Mouse (Mus musculus) NIH3T3 (cell line): ENCODE measurements at regions not wholly inside any gene's neighbourhood (a gene's known extent, or its start where the extent isn't known, plus 50 kb on each side); places are given as distances from the start of the nearest gene placed in this dataset.
A peak's percentile ranks its signal among the peaks of the same experiment; 100 is the strongest.

ENCODE experiments used
- DNase-seq: peaks from one replicate; pipeline ENCODE4 v3.0.0-alpha.2; 2012; ENCODE audit warnings: low read depth

GRCm38 (mm10) chr13:97651761-97652160, 108.7 kb downstream of the Gm10260 start:
- no peak for DNase-seq

GRCm38 (mm10) chr13:97651176-97651575, 109.3 kb downstream of the Gm10260 start:
- DNase-seq, result no peak

GRCm38 (mm10) chr13:97650191-97650590, 110.2 kb downstream of the Gm10260 start:
- no peak for DNase-seq

- DNase-seq, result no peak
Observed at GRCm38 (mm10) chr13:97647486-97647885, 112.9 kb downstream of the Gm10260 start.

- DNase-seq, result no peak
Observed at GRCm38 (mm10) chr13:97646021-97646385, 114.4 kb downstream of the Gm10260 start.

GRCm38 (mm10) chr13:97645107-97646020, 115.1 kb downstream of the Gm10260 start:
- peak; percentile 37 for DNase-seq

- DNase-seq, result no peak
Observed at GRCm38 (mm10) chr13:97640236-97640635, 120.2 kb downstream of the Gm10260 start.

- DNase-seq, result no peak
Observed at GRCm38 (mm10) chr13:97639656-97640055, 120.8 kb downstream of the Gm10260 start.

GRCm38 (mm10) chr13:97638457-97639088, 121.9 kb downstream of the Gm10260 start:
- peak; percentile 18 for DNase-seq

- DNase-seq, result no peak
Observed at GRCm38 (mm10) chr13:97637506-97637905, 122.9 kb downstream of the Gm10260 start.

- no peak for DNase-seq
Observed at GRCm38 (mm10) chr13:97634041-97634788, 126.2 kb downstream of the Gm10260 start.

GRCm38 (mm10) chr13:97633551-97633950, 126.9 kb downstream of the Gm10260 start:
- DNase-seq, result no peak

GRCm38 (mm10) chr13:97631872-97632402, 128.5 kb downstream of the Gm10260 start:
- DNase-seq, result no peak

- no peak for DNase-seq
Observed at GRCm38 (mm10) chr13:97630921-97631320, 129.5 kb downstream of the Gm10260 start.

GRCm38 (mm10) chr13:97628608-97629007, 131.8 kb downstream of the Gm10260 start:
- no peak for DNase-seq

GRCm38 (mm10) chr13:97627247-97627646, 133.2 kb downstream of the Gm10260 start:
- no peak for DNase-seq

GRCm38 (mm10) chr13:97626786-97627185, 133.6 kb downstream of the Gm10260 start:
- DNase-seq, result peak; percentile 37

GRCm38 (mm10) chr13:97626116-97626515, 134.3 kb downstream of the Gm10260 start:
- no peak for DNase-seq

- DNase-seq, result no peak
Observed at GRCm38 (mm10) chr13:97625391-97625790, 135.0 kb downstream of the Gm10260 start.

- DNase-seq, result peak; percentile 17
Observed at GRCm38 (mm10) chr13:97618190-97618586, 142.2 kb downstream of the Gm10260 start.

GRCm38 (mm10) chr13:97617511-97618189, 142.8 kb downstream of the Gm10260 start:
- no peak for DNase-seq

GRCm38 (mm10) chr13:97616919-97617318, 143.5 kb downstream of the Gm10260 start:
- DNase-seq, result no peak
